Mouse (Mus musculus) Patski (cell line): Measurements from ENCODE around the gene Tsks. TPM values are rescaled to one million over a fixed set of nuclear protein-coding genes. Genes with fewer than 3 reads are reported as not detected.

Experiments
- ATAC-seq: fragments of 100-300 bp; one replicate; pipeline ENCODE4 v1.8.0; 2021
- CTCF ChIA-PET: fragments of 350-600 bp; sonication (Branson Sonifier 250); formaldehyde crosslinking; loops from one replicate; lab custom pipeline; 2022; ENCODE audit warnings: inconsistent platforms; lab: Charles Lee
- POLR2A ChIA-PET: fragments of 350-600 bp; sonication (Branson Sonifier 250); formaldehyde crosslinking; loops from one replicate; lab custom pipeline; 2022; ENCODE audit warnings: antibody characterized with exemption, inconsistent platforms; lab: Charles Lee
- DNase-seq: peaks from one replicate; pipeline ENCODE4 v3.0.0-alpha.2; 2011; ENCODE audit warnings: low read depth, low spot score
- H3K27me3 ChIP-seq: fragments of 371-371 bp; one replicate; pipeline ENCODE4 v1.5.1; 2021
- CTCF ChIP-seq: fragments of 100-300 bp; IDR thresholded peaks from one replicate; pipeline ENCODE4 v1.5.1; 2021
- in situ Hi-C: fragments of 300-500 bp; cut with MboI; formaldehyde crosslinking; loops from 3 replicates; pipeline ENCODE4 v1.11.1; 2018; ENCODE audit warnings: low pct_unique_long_range_greater_than_20kb, mixed read lengths
- polyA plus RNA-seq: library from polyadenylated mRNA; unstranded; gene quantifications from one replicate; pipeline ENCODE4 v1.2.3, GENCODE M21; 2021

Tsks gene
- polyA plus RNA-seq, 1 experiment from 2014 or later: 0.06 TPM

DNA sequence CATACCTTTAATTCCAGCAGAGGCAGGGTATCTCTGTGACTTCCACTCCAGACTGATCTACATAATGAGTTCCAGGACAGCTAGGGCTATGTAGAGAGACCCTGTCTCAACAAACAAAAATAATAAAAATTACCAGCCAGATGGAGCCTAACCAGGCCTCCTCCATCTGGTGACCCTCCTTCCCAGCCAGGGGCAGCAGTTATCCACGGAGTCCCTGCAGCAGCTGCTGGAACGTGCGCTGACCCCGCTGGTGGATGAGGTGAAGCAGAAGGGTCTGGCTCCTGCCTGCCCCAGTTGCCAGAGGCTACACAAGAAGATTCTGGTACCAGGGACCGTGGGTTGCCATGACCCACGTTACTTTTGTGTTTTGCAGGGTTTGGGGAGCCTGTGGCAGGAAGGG is 13.3 kb downstream of the Tsks start:
- no peak for ATAC-seq

DNA sequence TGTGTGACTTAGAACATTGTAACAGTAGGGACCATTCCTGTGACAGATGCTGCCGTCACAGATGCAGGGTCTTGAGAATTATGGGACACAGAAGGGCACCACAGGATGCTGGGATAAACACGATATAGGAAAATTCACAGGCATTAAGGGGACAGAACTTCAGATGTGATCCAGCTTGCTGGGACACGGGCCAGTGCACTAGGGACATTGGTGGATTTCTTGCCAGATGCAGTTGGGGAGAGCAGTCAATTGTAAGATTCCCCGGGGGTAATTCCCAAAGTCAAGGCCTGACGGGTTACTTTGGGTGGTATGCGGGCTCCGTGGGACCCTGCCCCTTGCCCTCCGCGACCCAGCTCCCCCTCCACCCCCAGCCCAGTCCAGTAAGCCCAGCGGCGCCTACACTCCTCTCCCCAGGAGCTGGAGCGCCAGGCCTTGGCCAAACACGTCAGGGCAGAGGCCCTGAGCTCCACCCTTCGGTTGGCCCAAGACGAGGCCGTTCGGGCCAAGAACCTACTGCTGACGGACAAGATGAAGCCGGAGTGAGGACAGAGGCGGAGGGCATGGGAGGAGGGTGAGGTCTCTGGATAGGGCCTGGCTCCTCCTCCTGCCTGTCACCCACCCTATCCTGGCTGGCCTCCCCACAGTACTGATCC is 14.3 kb downstream of the Tsks start:
- ChIA-PET POLR2A (interaction anchor here (1.4 to 2.1 kb wide), 2 partner anchors 27 to 107 kb away, joined by 4 to 5 read pairs; no protein-coding TSS in a partner anchor), CTCF (interaction anchor here (0.7 to 4.3 kb wide), 9 partner anchors 14 to 106 kb away, joined by 3 to 30 read pairs (median 6); partner anchors contain the start of genes Ap2a1, Ptov1 and Tsks)
- ATAC-seq: no peak
- no peak for TF ChIP-seq CTCF
- in situ Hi-C loops: loop anchor here (5.0 to 25.0 kb wide), 4 partner anchors 35 to 245 kb away; partner anchors contain the start of genes Fuz, Izumo2 and Med25
- H3K27me3 ChIP-seq: no peaks in the 10 kb centered on the region
- DNase-seq: no peak

More for the DNA sequence above, 13.3 kb downstream of the Tsks start:
- TF ChIP-seq CTCF: no peak
- H3K27me3 ChIP-seq: no peaks in the 10 kb centered on the region
- no peak for DNase-seq
- ChIA-PET CTCF (interaction anchor here (1.3 to 4.3 kb wide), 4 partner anchors 13 to 29 kb away, joined by 3 to 30 read pairs (median 7); partner anchors contain the start of genes Ap2a1 and Tsks), POLR2A (interaction anchor here (1.2 to 2.1 kb wide), 2 partner anchors 18 to 26 kb away, joined by 3 to 4 read pairs; no protein-coding TSS in a partner anchor)
- in situ Hi-C loops: loop anchor here (5.0 to 25.0 kb wide), 4 partner anchors 34 to 244 kb away; partner anchors contain the start of genes Fuz, Izumo2 and Med25

DNA sequence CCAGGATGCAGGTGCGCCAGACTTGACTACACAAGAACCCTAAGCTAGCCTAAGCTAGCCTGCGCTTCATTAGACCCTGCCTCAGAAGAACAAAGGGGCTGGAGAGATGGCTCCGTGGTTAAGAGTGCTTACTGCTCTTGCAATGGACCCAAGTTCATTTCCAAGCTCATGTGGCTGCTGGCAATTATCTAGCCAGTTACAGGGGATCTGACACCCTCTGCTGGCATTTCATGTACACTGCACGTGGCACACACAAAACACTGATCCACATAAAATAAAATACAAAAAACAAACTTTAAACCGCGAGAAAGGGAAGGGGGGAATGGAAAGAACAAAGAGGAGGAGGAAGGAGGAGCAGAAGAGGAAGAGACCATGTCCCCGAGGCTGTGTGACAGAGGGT is 15.2 kb downstream of the Tsks start:
- CTCF ChIA-PET: interaction anchor here (0.7 to 4.3 kb wide), 9 partner anchors 15 to 107 kb away, joined by 3 to 30 read pairs (median 4); partner anchors contain the start of genes Ap2a1 and Ptov1
- H3K27me3 ChIP-seq: no peaks in the 10 kb centered on the region
- in situ Hi-C loops: loop anchor here (5.0 to 25.0 kb wide), 4 partner anchors 36 to 246 kb away; partner anchors contain the start of genes Fuz, Izumo2 and Med25
- DNase-seq (no peak), ATAC-seq (no peak)
- POLR2A ChIA-PET: interaction anchor here (1.4 to 2.1 kb wide), 2 partner anchors 28 to 107 kb away, joined by 4 to 5 read pairs; no protein-coding TSS in a partner anchor
- TF ChIP-seq CTCF: no peak

DNA sequence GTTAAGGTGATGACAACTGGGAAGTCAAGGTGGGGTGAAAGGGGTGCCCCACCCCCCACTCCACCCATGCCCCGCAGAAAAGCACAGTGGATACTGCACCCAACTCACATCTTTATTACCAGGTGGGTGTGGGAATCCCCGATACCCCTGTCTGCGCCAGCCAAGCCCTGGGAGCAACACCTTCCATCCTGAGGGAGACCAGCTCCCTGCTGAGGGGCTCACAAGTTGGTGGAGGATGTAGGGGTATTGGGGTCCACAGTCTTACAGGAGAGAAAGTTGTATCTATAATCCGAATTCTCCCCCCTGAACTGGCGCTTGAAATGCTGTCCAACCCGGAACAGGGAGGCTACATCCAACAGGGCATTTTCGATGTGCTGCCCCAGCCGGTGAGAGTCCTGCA is 16.3 kb downstream of the Tsks start:
- no peak for ATAC-seq
- DNase-seq: no peak
- no peak for TF ChIP-seq CTCF
- ChIA-PET CTCF (interaction anchor here (2.4 to 2.5 kb wide), 2 partner anchors 18 to 23 kb away, joined by 8 read pairs; no protein-coding TSS in a partner anchor), POLR2A (no interaction called here)
- no peaks in the 10 kb centered on the region for H3K27me3 ChIP-seq
- in situ Hi-C loops: loop anchor here (5.0 to 25.0 kb wide), 4 partner anchors 37 to 247 kb away; partner anchors contain the start of genes Fuz, Izumo2 and Med25

DNA sequence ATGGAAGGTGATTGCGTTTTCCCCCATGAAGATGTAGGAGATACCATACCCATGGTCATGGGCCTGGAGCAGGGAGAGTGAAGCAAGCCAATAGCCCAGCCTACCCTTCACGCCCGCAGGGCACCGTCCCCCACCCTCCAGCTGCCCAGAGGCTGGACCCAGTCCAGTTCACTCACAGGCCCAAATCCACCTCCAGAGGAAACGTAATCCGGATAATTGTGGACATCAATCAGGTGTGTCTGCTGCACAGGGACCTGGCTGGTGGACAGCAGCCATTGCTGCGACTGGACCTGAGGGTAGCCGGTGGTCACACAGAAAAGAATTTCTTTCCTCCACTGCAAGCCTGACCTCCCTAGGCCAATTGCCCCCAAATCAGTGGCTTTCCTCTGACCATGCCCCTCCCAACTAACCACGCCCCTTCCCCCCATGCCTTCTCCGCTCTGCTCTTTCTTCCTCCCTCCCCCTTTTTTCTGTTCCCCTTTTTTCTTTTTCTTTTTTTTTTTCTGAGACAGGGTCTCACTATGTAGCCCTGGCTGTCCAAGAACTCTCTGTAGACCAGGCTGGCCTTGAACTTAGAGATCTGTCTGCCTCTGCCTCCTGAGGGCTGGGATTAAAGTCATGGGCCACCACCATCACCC is 17.0 kb downstream of the Tsks start:
- in situ Hi-C loops: loop anchor here (5.0 to 25.0 kb wide), 4 partner anchors 38 to 248 kb away; partner anchors contain the start of genes Fuz, Izumo2 and Med25
- H3K27me3 ChIP-seq: no peaks in the 10 kb centered on the region
- ATAC-seq: no peak
- no peak for DNase-seq
- POLR2A ChIA-PET: no interaction called here
- CTCF ChIA-PET: no interaction called here
- TF ChIP-seq CTCF: no peak

DNA sequence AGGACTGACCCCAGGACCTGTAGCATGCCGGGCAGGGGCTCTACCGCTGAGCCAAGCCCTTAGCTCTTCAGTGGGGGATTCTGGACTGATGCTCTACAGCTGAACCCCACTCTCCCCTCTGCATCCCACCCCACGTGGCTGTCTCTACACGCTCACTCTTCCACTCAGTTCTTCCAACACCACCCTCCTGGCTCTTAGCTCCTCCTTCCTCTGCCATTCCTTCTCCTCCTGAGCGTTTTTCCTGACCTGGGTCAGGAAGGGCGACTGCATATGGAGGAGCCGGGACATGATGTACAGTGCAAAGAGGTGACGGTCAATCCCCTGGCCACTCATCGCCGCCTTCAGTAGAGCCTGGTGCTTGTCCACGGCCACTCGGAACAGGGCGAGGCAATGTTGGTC is 17.5 kb downstream of the Tsks start:
- POLR2A ChIA-PET: no interaction called here
- DNase-seq (no peak), ATAC-seq (no peak)
- H3K27me3 ChIP-seq: no peaks in the 10 kb centered on the region
- no peak for TF ChIP-seq CTCF
- CTCF ChIA-PET: no interaction called here
- in situ Hi-C loops: loop anchor here (25.0 kb wide), 1 partner anchor 248 kb away; the partner anchor contains the start of gene Izumo2

DNA sequence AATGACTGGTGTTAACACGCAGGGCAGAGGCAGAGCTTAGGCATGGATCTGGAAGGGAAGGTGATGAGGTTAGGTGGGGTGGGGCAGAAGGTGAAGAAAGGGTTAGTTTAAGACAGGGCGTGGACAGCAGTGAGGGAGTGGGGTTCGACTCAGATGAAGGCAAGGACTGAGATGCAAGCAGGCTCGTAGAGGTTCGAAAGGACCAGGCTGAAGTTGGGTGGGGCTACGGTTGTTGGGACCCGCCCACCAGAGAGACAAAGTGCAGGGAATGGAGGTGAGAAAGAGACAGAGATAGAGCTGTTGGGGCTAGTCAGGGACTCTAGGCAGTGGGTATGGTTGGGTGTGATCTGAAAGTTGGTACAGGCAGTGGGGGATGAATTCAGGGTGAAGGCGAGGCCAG is 19.3 kb downstream of the Tsks start:
- no peaks in the 10 kb centered on the region for H3K27me3 ChIP-seq
- CTCF ChIA-PET: no interaction called here
- no peak for ATAC-seq
- in situ Hi-C loops: loop anchor here (25.0 kb wide), 1 partner anchor 250 kb away; the partner anchor contains the start of gene Izumo2
- no peak for TF ChIP-seq CTCF
- DNase-seq: no peak
- POLR2A ChIA-PET: no interaction called here

DNA sequence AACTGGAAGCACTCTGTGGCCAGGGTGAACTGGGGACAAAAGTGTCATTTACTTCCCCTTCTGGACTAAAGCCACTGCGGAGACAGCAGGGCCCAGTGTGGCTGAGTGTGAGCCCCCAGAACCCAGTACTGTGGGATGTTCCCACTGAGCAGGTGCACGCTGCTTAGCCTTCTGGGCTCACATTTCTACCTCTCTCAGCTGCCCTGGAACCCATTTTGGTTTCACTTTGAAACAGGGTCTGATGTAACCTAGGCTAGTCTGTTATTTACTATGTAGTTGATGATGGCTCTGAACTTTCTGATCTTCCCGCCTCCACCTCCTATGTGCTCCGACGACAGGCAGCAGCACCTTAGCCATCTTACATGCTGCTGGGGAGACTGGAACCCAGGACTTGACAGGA is 19.8 kb downstream of the Tsks start:
- DNase-seq (no peak), ATAC-seq (no peak)
- ChIA-PET POLR2A (no interaction called here), CTCF (no interaction called here)
- in situ Hi-C loops: loop anchor here (25.0 kb wide), 1 partner anchor 251 kb away; the partner anchor contains the start of gene Izumo2
- no peaks in the 10 kb centered on the region for H3K27me3 ChIP-seq
- no peak for TF ChIP-seq CTCF

DNA sequence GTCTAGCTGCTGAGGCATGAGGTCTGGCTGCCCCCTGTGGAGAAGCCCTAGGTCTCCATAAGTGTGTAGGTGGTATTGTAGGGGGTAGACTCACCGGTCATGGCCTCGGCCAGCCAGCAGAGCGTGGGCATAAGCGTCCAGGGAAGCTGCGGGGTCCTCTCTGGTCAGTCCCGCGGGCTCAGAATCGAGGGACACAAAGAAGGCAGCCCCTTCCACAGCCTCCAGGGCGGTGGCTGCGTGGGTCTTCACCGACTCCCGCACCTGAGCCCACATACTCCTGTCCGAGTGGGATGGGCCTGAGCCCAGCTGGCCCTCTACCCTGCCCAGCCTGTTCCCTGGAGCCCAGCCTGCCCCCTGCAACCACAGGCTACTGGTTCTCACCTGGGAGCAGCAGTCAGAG is 22.0 kb downstream of the Tsks start:
- CTCF ChIA-PET: no interaction called here
- in situ Hi-C loops: loop anchor here (25.0 kb wide), 1 partner anchor 253 kb away; the partner anchor contains the start of gene Izumo2
- TF ChIP-seq CTCF: no peak
- ATAC-seq: no peak
- no peak for DNase-seq
- POLR2A ChIA-PET: no interaction called here
- no peaks in the 10 kb centered on the region for H3K27me3 ChIP-seq

DNA sequence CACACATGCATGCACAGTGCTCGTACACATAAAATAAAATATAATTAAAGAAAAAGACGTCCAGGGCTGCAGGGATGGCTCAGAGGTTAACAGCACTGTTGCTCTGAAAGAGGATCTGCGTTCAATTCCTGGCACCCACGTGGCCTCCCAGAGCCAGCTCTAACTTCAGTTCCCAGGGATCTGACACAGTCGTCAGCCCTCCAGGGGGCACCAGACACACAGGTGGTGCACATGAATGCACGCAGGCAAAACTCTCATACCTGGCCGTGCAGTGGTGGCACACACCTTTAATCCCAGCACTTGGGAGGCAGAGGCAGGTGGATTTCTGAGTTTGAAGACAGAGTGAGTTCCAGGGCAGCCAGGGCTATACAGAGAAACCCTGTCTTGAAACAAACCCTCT is 23.0 kb downstream of the Tsks start:
- DNase-seq: no peak
- ChIA-PET POLR2A (interaction anchor here (0.6 kb wide), 1 partner anchor 359 kb away, joined by 10 read pairs; no protein-coding TSS in a partner anchor), CTCF (interaction anchor here (1.0 kb wide), 1 partner anchor 103 kb away, joined by 3 read pairs; no protein-coding TSS in a partner anchor)
- H3K27me3 ChIP-seq: no peaks in the 10 kb centered on the region
- in situ Hi-C loops: loop anchor here (25.0 kb wide), 1 partner anchor 254 kb away; the partner anchor contains the start of gene Izumo2
- TF ChIP-seq CTCF: no peak
- ATAC-seq: no peak
